Comparison of ENCODE assay signal across 14 mouse cellular contexts in the genomic region with DNA sequence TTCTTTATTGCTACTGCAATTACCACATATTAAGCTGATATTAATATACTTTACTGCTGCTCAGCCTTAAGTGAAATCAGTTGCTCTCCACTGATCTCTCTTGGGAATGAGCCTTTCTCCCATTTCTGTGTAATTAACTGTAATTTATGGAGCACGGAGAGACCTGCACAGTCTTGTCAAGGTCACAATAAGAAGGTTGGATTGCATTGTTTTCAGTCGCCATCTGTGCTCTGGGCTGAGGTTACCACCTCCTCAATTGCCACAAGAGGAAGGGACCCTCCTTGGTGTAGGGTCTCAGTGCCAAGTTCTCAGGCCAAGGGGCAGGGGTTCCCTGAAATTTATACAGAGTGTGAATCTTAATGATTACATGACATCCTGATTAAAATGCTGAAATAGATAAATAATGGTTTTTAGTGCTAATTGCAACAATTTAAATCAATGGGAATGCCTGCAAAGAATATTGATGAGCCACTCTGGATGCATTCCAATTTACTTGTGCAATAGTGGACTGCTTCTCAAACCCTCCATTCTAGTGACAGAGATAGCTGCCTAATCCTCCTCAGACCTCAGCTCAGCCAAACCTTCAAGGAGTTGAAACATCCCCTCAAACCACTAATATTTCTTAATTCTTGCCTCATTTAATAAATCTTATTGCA.
DNase-seq lines count a peak whose midpoint lies in the region; ATAC-seq and TF ChIP-seq lines count a peak whose summit lies in the region.
"Had no signal": no experiment of that assay in that cellular context is flagged by ENCODE, and none has a peak within 500 bp of the region (broad histone marks: within the 10 kb centered on the region; RNA-seq: fewer than 3 reads in every experiment).

No protein-coding gene starts in this region.

- no peak overlapping the region for H3K9ac ChIP-seq in hindbrain, embryonic 13.5 days
- no peak overlapping the region for H3K9ac ChIP-seq in midbrain, embryonic 14.5 days (replicated peaks; ENCODE audit: low read length)
- H3K9ac ChIP-seq in midbrain, embryonic 11.5 days (ENCODE audit: low read length), result no peak overlapping the region
- no peak overlapping the region for H3K9ac ChIP-seq in forebrain, embryonic 13.5 days
- no peak overlapping the region for H3K9ac ChIP-seq in midbrain, postnatal 0 days (replicated peaks; ENCODE audit: low read length, poor library complexity, severe bottlenecking)
- H3K9ac ChIP-seq: heart, embryonic 13.5 days had no signal

- 17% methylated on average over 2 of the region's 2 CpGs for WGBS in hindbrain, embryonic 13.5 days
- 46% methylated on average over 2 of the region's 2 CpGs for WGBS in hindbrain, embryonic 10.5 days
- 22% methylated on average over 2 of the region's 2 CpGs for WGBS in midbrain, embryonic 14.5 days
- WGBS in midbrain, embryonic 11.5 days, result 53% methylated on average over 2 of the region's 2 CpGs
- 7% methylated on average over 2 of the region's 2 CpGs for WGBS in forebrain, embryonic 13.5 days
- 34% methylated on average over 2 of the region's 2 CpGs for WGBS in midbrain, postnatal 0 days

- H3K27ac ChIP-seq in hindbrain, embryonic 13.5 days, result 0 out of 2 replicates have a peak overlapping the region, but pooled peaks have one; percentile 15
- H3K27ac ChIP-seq in hindbrain, embryonic 10.5 days, result no peak overlapping the region
- 0 out of 2 replicates have a peak overlapping the region, but pooled peaks have one; percentile 26 for H3K27ac ChIP-seq in midbrain, embryonic 14.5 days (replicated peaks; ENCODE audit: low read depth, low read length)
- H3K27ac ChIP-seq in midbrain, embryonic 11.5 days (ENCODE audit: low read depth, low read length), result no peak overlapping the region
- H3K27ac ChIP-seq in forebrain, embryonic 13.5 days, result no peak overlapping the region
- H3K27ac ChIP-seq in midbrain, postnatal 0 days (ENCODE audit: low read depth, low read length), result no peak overlapping the region
- H3K27ac ChIP-seq: heart, embryonic 13.5 days had no signal

- H3K4me1 ChIP-seq in hindbrain, embryonic 13.5 days (replicated peaks), result peaks cover 5% of the 10 kb centered on the region; the same call in 1 of the 2 replicates
- H3K4me1 ChIP-seq in hindbrain, embryonic 10.5 days (replicated peaks), result 0 out of 2 replicates have a peak, but pooled peaks cover 3% of the 10 kb centered on the region
- H3K4me1 ChIP-seq in midbrain, embryonic 14.5 days (ENCODE audit: control insufficient read depth, insufficient read depth, low read length), result peaks cover 3% of the 10 kb centered on the region; the same call in 1 of the 2 replicates
- no peaks in the 10 kb centered on the region for H3K4me1 ChIP-seq in midbrain, embryonic 11.5 days (ENCODE audit: control insufficient read depth, insufficient read depth, low read length)
- peaks cover 10% of the 10 kb centered on the region for H3K4me1 ChIP-seq in forebrain, embryonic 13.5 days
- H3K4me1 ChIP-seq in midbrain, postnatal 0 days (ENCODE audit: insufficient read depth, low read length), result no peaks in the 10 kb centered on the region
- H3K4me1 ChIP-seq: heart, embryonic 13.5 days had no signal

- no peak overlapping the region for H3K4me2 ChIP-seq in hindbrain, embryonic 13.5 days
- H3K4me2 ChIP-seq in midbrain, embryonic 14.5 days (ENCODE audit: low read length), result no peak overlapping the region
- no peak overlapping the region for H3K4me2 ChIP-seq in midbrain, embryonic 11.5 days
- no peak overlapping the region for H3K4me2 ChIP-seq in forebrain, embryonic 13.5 days
- H3K4me2 ChIP-seq in midbrain, postnatal 0 days (ENCODE audit: low read depth, low read length, poor library complexity, severe bottlenecking), result no peak overlapping the region
- H3K4me2 ChIP-seq: heart, embryonic 13.5 days had no signal

- no peaks in the 10 kb centered on the region for H3K36me3 ChIP-seq in hindbrain, embryonic 13.5 days
- no peaks in the 10 kb centered on the region for H3K36me3 ChIP-seq in hindbrain, embryonic 10.5 days
- H3K36me3 ChIP-seq in midbrain, embryonic 14.5 days (ENCODE audit: control insufficient read depth, insufficient read depth, low read length), result no peaks in the 10 kb centered on the region
- H3K36me3 ChIP-seq in midbrain, embryonic 11.5 days (ENCODE audit: control insufficient read depth, insufficient read depth, low read length), result no peaks in the 10 kb centered on the region
- no peaks in the 10 kb centered on the region for H3K36me3 ChIP-seq in forebrain, embryonic 13.5 days (ENCODE audit: poor library complexity, severe bottlenecking)
- no peaks in the 10 kb centered on the region for H3K36me3 ChIP-seq in midbrain, postnatal 0 days (ENCODE audit: insufficient read depth, low read length)
- H3K36me3 ChIP-seq: heart, embryonic 13.5 days had no signal

- no peak for DNase-seq in hindbrain, embryonic 10.5 days (ENCODE audit: low spot score)
- peak; percentile 49 for DNase-seq in midbrain, embryonic 14.5 days
- DNase-seq in midbrain, embryonic 11.5 days (ENCODE audit: low spot score, missing footprints), result no peak
- DNase-seq in midbrain, postnatal 0 days (ENCODE audit: low spot score), result peak; percentile 13
- no peak for DNase-seq in cerebellum, postnatal 36 days
- DNase-seq in right cerebral cortex, postnatal 36 days (ENCODE audit: low spot score in 2 of 2), result no peak
- DNase-seq: B cell, adult 2 months; cerebellum, adult 2 months; gastrocnemius, postnatal 10 days; kidney, postnatal 25 days; right cerebral cortex, adult 18-20 months had no signal

- no peaks in the 10 kb centered on the region for H3K9me3 ChIP-seq in hindbrain, embryonic 13.5 days
- H3K9me3 ChIP-seq in hindbrain, embryonic 10.5 days, result no peaks in the 10 kb centered on the region
- no peaks in the 10 kb centered on the region for H3K9me3 ChIP-seq in midbrain, embryonic 14.5 days (ENCODE audit: control insufficient read depth, low read length)
- no peaks in the 10 kb centered on the region for H3K9me3 ChIP-seq in midbrain, embryonic 11.5 days (ENCODE audit: control insufficient read depth, low read length)
- no peaks in the 10 kb centered on the region for H3K9me3 ChIP-seq in forebrain, embryonic 13.5 days (replicated peaks)
- H3K9me3 ChIP-seq in midbrain, postnatal 0 days (ENCODE audit: low read length), result no peaks in the 10 kb centered on the region
- H3K9me3 ChIP-seq: heart, embryonic 13.5 days had no signal

- H3K4me3 ChIP-seq in hindbrain, embryonic 13.5 days, result no peak overlapping the region
- no peak overlapping the region for H3K4me3 ChIP-seq in hindbrain, embryonic 10.5 days
- no peak overlapping the region for H3K4me3 ChIP-seq in midbrain, embryonic 14.5 days (replicated peaks; ENCODE audit: low read depth, low read length)
- H3K4me3 ChIP-seq in midbrain, embryonic 11.5 days (ENCODE audit: low read depth, low read length), result no peak overlapping the region
- H3K4me3 ChIP-seq in forebrain, embryonic 13.5 days, result no peak overlapping the region
- H3K4me3 ChIP-seq in midbrain, postnatal 0 days (ENCODE audit: low read depth, low read length), result no peak overlapping the region
- H3K4me3 ChIP-seq: heart, embryonic 13.5 days had no signal

- TF ChIP-seq CTCF in midbrain, postnatal 0 days (IDR thresholded peaks at IDR 0.05), result no peak

- ATAC-seq in hindbrain, embryonic 13.5 days (ENCODE audit: low FRiP score), result 0 out of 2 replicates have a peak, but pooled peaks have one; percentile 17
- ATAC-seq in midbrain, embryonic 14.5 days (ENCODE audit: low FRiP score, low TSS enrichment), result no peak
- ATAC-seq in midbrain, embryonic 11.5 days (ENCODE audit: low FRiP score), result no peak
- ATAC-seq in forebrain, embryonic 13.5 days, result peak; percentile 84
- no peak for ATAC-seq in midbrain, postnatal 0 days (ENCODE audit: low FRiP score)

- H3K27me3 ChIP-seq in hindbrain, embryonic 13.5 days, result no peaks in the 10 kb centered on the region
- no peaks in the 10 kb centered on the region for H3K27me3 ChIP-seq in hindbrain, embryonic 10.5 days (ENCODE audit: insufficient read depth, poor library complexity, severe bottlenecking)
- no peaks in the 10 kb centered on the region for H3K27me3 ChIP-seq in midbrain, embryonic 14.5 days (ENCODE audit: control insufficient read depth, insufficient read depth, low read length)
- no peaks in the 10 kb centered on the region for H3K27me3 ChIP-seq in midbrain, embryonic 11.5 days (ENCODE audit: control insufficient read depth, insufficient read depth, low read length)
- no peaks in the 10 kb centered on the region for H3K27me3 ChIP-seq in forebrain, embryonic 13.5 days
- no peaks in the 10 kb centered on the region for H3K27me3 ChIP-seq in midbrain, postnatal 0 days (ENCODE audit: insufficient read depth, low read length)
- H3K27me3 ChIP-seq: heart, embryonic 13.5 days had no signal

Comparison
In these comparisons a context has a peak if more than half of its experiments do, and no peak if none do; other contexts are left out.
1. H3K27ac ChIP-seq: peak in hindbrain, embryonic 13.5 days (single experiment) and midbrain, embryonic 14.5 days (single experiment); none in hindbrain, embryonic 10.5 days (single experiment), midbrain, embryonic 11.5 days (single experiment), forebrain, embryonic 13.5 days (single experiment) and midbrain, postnatal 0 days (single experiment).
2. DNase-seq: peak in midbrain, embryonic 14.5 days (single experiment) and midbrain, postnatal 0 days (single experiment); none in hindbrain, embryonic 10.5 days (single experiment), midbrain, embryonic 11.5 days (single experiment), cerebellum, postnatal 36 days (0 of 2) and right cerebral cortex, postnatal 36 days (0 of 2).
3. ATAC-seq: peak in hindbrain, embryonic 13.5 days (single experiment) and forebrain, embryonic 13.5 days (single experiment); none in midbrain, embryonic 14.5 days (single experiment), midbrain, embryonic 11.5 days (single experiment) and midbrain, postnatal 0 days (single experiment).